Mouse (Mus musculus): Measurements from ENCODE around the gene Olfr178.

Gene Olfr178

GRCm38 (mm10) chr16:58891963-58892362 is at the start of gene Olfr178:
Gene Olfr178 (minus strand): TSS chr16:58892063.
- no peak for DNase-seq (ENCODE audit: low spot score in 2 of 2)

- no peak for DNase-seq (ENCODE audit: low spot score in 2 of 2)
Observed at GRCm38 (mm10) chr16:58929292-58929691, 37.4 kb upstream of the Olfr178 start, which contains the start of gene Olfr180. Gene Olfr180 (minus strand): TSS chr16:58929392.

GRCm38 (mm10) chr16:58928655-58929054 is 36.8 kb upstream of the Olfr178 start, which contains the start of gene Olfr181:
Gene Olfr181 (minus strand): TSS chr16:58928755.
- no peak for DNase-seq (ENCODE audit: low spot score in 2 of 2)

GRCm38 (mm10) chr16:58884416-58884815 is 7.4 kb downstream of the Olfr178 start:
- peak in 1 of 2 experiments; percentile 3 for DNase-seq (ENCODE audit: low spot score in 2 of 2)

GRCm38 (mm10) chr16:58874668-58875067 is 17.2 kb downstream of the Olfr178 start, which contains the start of gene Olfr177:
Gene Olfr177 (minus strand): TSS chr16:58874768.
- no peak for DNase-seq (ENCODE audit: low spot score in 2 of 2)

- DNase-seq (ENCODE audit: low spot score in 2 of 2), result no peak
Observed at GRCm38 (mm10) chr16:58861479-58861878, 30.4 kb downstream of the Olfr178 start.

- DNase-seq (ENCODE audit: low spot score in 2 of 2), result no peak
Observed at GRCm38 (mm10) chr16:58860032-58860737, 31.7 kb downstream of the Olfr178 start.
